Mouse (Mus musculus) left cerebral cortex, adult 9 months (tissue): Measurements from ENCODE around the gene Cog3.
A peak's percentile ranks its signal among the peaks of the same experiment; 100 is the strongest.

Source experiments
- DNase-seq, 2 experiments: peaks; one replicate each; pipeline ENCODE4 v3.0.0; 2022; ENCODE audit warnings: low spot score in 2 of 2

Cog3 gene

GRCm38 (mm10) chr14:75706647-75707046 lies 47.7 kb downstream of the Cog3 start:
- no peak for DNase-seq

DNA sequence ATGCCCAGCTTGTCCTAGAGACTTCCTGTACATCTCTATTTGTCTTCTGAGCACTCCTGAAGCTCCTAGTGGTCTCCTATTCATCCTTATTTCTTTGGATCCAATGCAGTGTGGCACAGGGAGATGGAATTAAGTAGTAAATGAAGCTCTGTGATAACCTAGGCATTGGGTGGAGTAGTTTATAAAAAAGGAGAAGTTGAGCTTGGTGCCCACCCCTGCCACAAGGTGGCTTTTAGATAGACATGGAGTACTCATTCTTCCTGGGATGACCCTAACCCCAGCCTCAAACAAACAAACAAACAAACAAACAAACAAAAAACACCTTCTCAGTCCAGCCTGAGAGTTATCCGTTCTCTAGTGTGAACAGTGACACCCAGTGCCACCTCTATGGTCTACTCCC lies 56.4 kb downstream of the Cog3 start:
- no peak for DNase-seq

GRCm38 (mm10) chr14:75696096-75696495 lies 58.2 kb downstream of the Cog3 start:
- DNase-seq: no peak

DNA sequence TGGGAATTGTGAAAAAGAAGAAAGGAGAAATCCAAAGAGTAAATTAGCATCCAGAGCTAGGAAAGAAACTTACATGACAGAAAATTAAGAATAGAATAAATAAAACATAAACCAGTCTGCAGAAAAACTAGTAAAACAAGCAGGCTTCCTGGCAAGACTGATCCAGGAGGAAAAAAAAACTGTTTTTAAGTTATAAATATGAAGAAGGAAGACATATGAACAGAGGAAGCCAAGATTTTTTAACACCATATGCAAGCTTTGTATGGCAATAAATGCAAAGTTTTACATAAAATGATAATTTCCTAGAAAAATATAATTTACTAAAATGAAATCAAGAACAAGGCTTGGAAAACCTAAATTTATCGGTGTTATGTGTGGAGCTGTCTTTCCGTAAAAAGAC lies 63.9 kb downstream of the Cog3 start:
- DNase-seq: no peak

GRCm38 (mm10) chr14:75676316-75676715 lies 78.0 kb downstream of the Cog3 start:
- DNase-seq: no peak

GRCm38 (mm10) chr14:75669085-75669645 lies 85.2 kb downstream of the Cog3 start:
- DNase-seq: no peak

DNA sequence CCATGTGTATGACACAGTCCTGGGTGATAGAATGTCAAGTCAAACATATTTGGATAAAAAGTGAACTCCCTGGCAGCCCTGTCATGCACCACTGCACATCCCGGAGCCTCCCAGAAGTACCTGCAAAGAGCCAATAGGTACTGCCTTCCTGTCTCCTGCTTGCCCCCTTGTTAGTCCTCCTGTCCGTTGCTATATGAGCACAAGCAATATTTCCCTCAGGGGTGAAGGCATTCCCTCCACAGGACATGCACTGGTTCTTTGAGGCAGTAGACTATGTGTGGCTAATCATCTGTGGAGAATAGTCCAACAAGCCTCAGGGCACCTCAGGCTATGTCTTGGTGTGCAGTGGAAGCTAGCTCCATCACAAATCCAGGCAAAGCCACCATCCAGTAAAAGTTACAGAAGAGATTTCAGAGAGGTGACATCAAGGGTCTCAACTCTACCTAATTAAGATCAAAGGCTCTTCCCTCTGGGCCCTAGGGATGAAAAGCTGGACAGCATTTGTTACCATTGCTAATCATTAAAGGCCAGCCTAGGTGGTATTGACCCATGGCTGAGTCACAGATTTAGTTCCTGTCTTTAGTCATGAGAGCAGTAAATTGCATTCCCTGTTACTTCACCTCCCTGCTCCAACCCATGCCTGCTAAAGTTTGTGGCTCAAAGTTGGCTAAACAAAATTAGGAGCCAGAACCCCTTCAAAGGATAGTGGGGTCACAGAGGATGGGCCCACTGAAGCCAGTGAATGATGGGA lies 88.7 kb downstream of the Cog3 start:
- DNase-seq: no peak

DNA sequence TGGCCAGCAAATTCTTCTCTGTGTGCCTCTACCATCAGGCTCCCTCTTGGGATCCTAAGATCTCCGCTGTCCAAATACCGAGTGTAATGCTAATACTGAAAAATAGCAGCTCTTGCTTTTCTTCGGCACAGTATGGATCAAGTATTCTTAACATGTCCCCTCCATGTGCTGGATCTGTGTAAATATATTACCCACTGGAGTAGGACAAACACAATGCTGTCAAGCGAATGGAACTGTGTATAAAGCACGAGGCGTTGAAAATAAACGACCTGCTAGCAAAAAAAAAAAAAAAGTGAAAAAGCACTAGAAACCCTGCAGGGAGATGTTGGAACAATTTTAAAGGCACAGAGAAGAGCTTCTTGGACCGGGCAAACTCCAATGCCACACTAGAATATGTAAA lies 92.8 kb downstream of the Cog3 start:
- no peak for DNase-seq

DNA sequence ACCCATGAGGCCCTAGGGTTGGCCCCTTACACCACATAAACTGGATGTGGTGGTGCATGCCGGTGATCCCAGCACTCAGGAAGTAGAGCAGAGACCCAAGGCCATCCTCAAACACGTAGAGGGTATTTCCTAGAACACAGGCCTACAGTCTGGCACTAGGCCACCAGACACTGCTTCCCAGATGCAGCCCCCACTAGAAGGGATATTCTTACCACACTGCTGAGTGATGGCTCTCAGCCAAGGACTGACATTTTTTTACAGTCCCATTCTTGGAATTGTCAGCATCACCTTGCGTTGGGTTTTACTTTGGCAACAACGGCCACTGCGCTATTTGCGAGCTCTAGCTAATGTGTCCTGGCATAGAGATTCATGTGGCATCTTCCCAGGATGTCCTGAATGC lies 93.4 kb downstream of the Cog3 start:
- peak in 1 of 2 experiments; percentile 3 for DNase-seq
